Mouse (Mus musculus): ENCODE results near the gene Klhl10.

DNA sequence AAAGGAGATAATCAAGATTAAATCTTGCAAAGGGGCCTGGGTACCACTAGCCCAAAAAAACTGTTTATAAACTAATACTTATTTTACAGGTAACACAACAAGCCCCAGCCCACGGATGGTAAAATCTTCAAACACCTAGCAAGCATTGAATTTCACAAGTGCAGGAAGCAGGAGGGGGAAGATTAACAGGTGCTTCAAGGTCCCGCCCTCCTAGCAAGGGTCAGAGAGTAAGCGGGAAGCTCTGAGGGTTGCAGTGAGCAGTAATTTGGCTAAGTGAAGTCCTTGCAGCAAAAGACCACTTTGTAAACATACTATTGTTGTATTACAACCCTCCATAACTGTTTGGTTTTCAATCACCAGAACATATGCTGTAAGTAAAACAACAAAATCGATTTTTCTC is 15.5 kb downstream of the Klhl10 start:
- no peak for TF ChIP-seq CTCF (IDR thresholded peaks at IDR 0.05; ENCODE audit: low read depth)
- TF ChIP-seq EP300 (IDR thresholded peaks at IDR 0.05; ENCODE audit: low read depth): no peak

All from heart, postnatal 0 days (tissue).